Mouse (Mus musculus) heart, adult 8-10 months (tissue): ENCODE data around the gene Ppp1r21. TPM values are rescaled to one million over a fixed set of nuclear protein-coding genes. Genes with fewer than 3 reads are reported as not detected.

Source experiments
- total RNA-seq, 4 experiments: library from RNA; stranded (reverse); gene quantifications; 2 replicates each; pipeline ENCODE4 v1.2.4; 2022

Gene Ppp1r21
- total RNA-seq, 4 experiments from 2014 or later = 6.3 to 11.3 (median 9.1) TPM

Other genes with a start within 250 kb of the Ppp1r21 start
- 1 to 10 TPM; 6.7 to 7.8 (median 6.9) TPM for gene Foxn2, start 89.4 kb upstream of the Ppp1r21 start, total RNA-seq
- 10 to 100 TPM; 15.0 to 20.7 (median 18.0) TPM for gene Ston1, start 67.6 kb downstream of the Ppp1r21 start, total RNA-seq
- not detected for gene Gtf2a1l, start 138.5 kb downstream of the Ppp1r21 start, total RNA-seq